Mouse (Mus musculus) kidney, adult 2 months (tissue): ENCODE data around the gene Batf. TPM values are rescaled to one million over a fixed set of nuclear protein-coding genes. Genes with fewer than 3 reads are reported as not detected.

ENCODE experiments used
- DNase-seq: peaks from one replicate; pipeline ENCODE4 v3.0.0; 2021
- H3K27ac ChIP-seq: fragments of 200-500 bp; 2 replicates; pipeline ENCODE4 v1.5.1; 2012; ENCODE audit warnings: low read depth, low read length, control low read depth, inconsistent platforms; ENCODE audit not compliant: insufficient read depth
- H3K27me3 ChIP-seq: fragments of 200-500 bp; replicated peaks from 2 replicates; pipeline ENCODE4 v1.6.1; 2012; ENCODE audit warnings: mild to moderate bottlenecking, moderate library complexity, low read length, inconsistent platforms; ENCODE audit not compliant: control insufficient read depth, insufficient read depth
- H3K36me3 ChIP-seq: fragments of 200-500 bp; 2 replicates; pipeline ENCODE4 v1.6.1; 2012; ENCODE audit warnings: mild to moderate bottlenecking, moderate library complexity, low read length, inconsistent platforms; ENCODE audit not compliant: control insufficient read depth, insufficient read depth
- H3K4me1 ChIP-seq: fragments of 200-500 bp; 2 replicates; pipeline ENCODE4 v1.6.1; 2011; ENCODE audit warnings: low read length; ENCODE audit not compliant: control insufficient read depth, insufficient read depth
- H3K4me3 ChIP-seq: fragments of 200-500 bp; 2 replicates; pipeline ENCODE4 v1.5.1; 2011; ENCODE audit warnings: mild to moderate bottlenecking, low read depth, low read length, control low read depth; ENCODE audit not compliant: insufficient read depth
- CTCF ChIP-seq: fragments of 200-500 bp; conservative IDR thresholded peaks from 2 replicates; pipeline ENCODE4 v1.5.1; 2011; ENCODE audit warnings: low read depth, mild to moderate bottlenecking, control low read depth, low read length, moderate library complexity, mixed read lengths; ENCODE audit not compliant: insufficient read depth, insufficient read length
- POLR2A ChIP-seq: fragments of 200-500 bp; IDR thresholded peaks from one replicate; pipeline ENCODE4 v1.6.1; 2011; ENCODE audit warnings: low read depth, low read length, control low read depth
- WGBS: fragments of 180-500 bp; shearing (Covaris S2); methylation state at CpG from one replicate; pipeline ENCODE4 v1.1.7; 2018; 5-methylcytosine and 5-hydroxymethylcytosine counted together
- polyA plus RNA-seq: library from polyadenylated mRNA; depleted of rRNA; stranded (reverse); fragments of >200 nt; gene quantifications from 2 replicates; pipeline ENCODE4 v1.2.3, GENCODE M21; 2012

The Batf gene
- polyA plus RNA-seq, 1 experiment: 2.0 TPM

DNA sequence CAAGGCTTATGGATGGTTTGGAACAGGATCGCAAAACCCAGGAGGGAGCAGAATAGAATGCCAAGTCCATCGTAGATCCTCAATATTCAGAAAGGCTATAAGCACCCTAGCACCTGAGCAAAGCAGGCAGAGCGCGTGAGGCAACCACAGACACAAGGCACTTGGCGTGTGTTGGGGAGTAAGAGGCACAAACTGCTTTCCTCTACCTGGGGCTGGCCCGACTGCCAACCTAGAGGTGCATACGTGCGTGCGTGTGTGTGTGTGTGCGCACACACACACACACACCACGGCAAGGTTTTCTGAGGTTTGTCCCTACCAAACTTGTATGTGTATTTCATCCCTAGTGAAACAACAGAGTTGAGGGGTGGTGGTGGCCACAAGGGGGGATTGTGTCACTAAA lies 20.9 kb downstream of the Batf start:
- no peaks in the 10 kb centered on the region for H3K27me3 ChIP-seq
- H3K4me1 ChIP-seq: 0 out of 2 replicates have a peak, but pooled peaks cover 3% of the 10 kb centered on the region
- H3K27ac ChIP-seq: no peak overlapping the region
- no peak for TF ChIP-seq CTCF
- no peak for TF ChIP-seq POLR2A
- H3K36me3 ChIP-seq: no peaks in the 10 kb centered on the region
- 94% methylated on average over 11 of the region's 11 CpGs for WGBS
- H3K4me3 ChIP-seq: no peak overlapping the region
- DNase-seq: no peak

DNA sequence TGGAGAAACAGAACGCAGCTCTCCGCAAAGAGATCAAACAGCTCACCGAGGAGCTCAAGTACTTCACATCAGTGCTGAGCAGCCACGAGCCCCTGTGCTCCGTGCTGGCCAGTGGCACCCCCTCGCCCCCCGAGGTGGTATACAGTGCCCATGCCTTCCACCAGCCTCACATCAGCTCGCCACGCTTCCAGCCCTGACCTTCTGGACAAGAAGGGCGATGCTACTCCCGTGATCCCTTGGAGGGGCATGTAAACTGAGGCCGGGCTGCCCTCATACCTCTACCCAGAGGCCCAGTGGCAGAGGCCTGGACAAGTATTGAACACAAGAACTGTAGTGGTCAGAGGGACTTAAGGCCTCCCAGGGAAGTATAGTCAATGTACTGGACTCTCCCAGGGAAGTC lies 22.1 kb downstream of the Batf start:
- no peak for DNase-seq
- Histone ChIP-seq H3K4me1 (0 out of 2 replicates have a peak, but pooled peaks cover 3% of the 10 kb centered on the region), H3K27me3 (no peaks in the 10 kb centered on the region), H3K27ac (no peak overlapping the region), H3K4me3 (no peak overlapping the region), H3K36me3 (no peaks in the 10 kb centered on the region)
- TF ChIP-seq POLR2A (no peak), CTCF (no peak)
- 93% methylated on average over 12 of the region's 12 CpGs for WGBS

DNA sequence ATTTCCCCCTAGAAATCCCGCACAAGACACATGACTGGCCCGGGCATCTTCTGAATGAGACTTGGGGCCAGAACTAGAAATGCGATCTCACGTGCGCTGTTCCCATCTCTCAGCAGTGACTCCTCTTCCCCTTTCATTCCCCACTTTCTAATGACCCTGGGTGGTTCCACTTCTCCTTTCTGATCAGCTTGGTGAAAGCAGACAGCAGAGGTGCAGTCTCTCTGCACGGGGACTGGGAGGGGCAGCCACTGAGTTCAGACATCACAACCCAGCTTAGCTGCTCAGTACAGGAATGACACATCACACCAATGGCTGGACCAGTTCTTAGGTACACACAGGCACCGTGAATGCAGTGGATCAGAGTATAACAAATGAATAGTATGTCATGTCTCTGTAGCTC lies 24.2 kb downstream of the Batf start:
- no peak overlapping the region for H3K27ac ChIP-seq
- no peak overlapping the region for H3K4me3 ChIP-seq
- DNase-seq: no peak
- no peaks in the 10 kb centered on the region for H3K36me3 ChIP-seq
- 80% methylated on average over 7 of the region's 7 CpGs for WGBS
- H3K4me1 ChIP-seq: no peaks in the 10 kb centered on the region
- TF ChIP-seq POLR2A (no peak), CTCF (no peak)
- H3K27me3 ChIP-seq: no peaks in the 10 kb centered on the region

DNA sequence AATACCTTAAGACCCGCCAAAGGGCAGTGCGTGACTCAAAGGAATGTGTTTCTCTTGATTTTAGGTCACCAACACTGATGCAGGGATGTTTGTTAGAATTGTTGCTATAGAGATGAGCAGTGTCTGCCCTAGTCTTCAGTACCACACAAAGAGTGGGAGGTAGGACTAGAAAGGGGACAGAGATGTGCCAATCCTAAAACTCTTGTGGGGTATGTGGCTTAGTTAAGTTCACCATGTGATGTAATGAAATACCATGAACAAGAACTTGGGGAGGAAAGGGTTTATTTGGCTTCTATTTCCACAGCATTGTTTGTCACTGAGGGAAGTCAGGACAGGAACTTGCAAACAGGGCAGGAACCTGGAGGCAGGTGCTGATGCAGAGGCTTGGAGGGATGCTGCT lies 26.1 kb downstream of the Batf start:
- Histone ChIP-seq H3K4me1 (no peaks in the 10 kb centered on the region), H3K27ac (no peak overlapping the region), H3K36me3 (no peaks in the 10 kb centered on the region), H3K27me3 (no peaks in the 10 kb centered on the region), H3K4me3 (no peak overlapping the region)
- TF ChIP-seq POLR2A (no peak), CTCF (no peak)
- 89% methylated on average over 2 of the region's 2 CpGs for WGBS
- DNase-seq: no peak

DNA sequence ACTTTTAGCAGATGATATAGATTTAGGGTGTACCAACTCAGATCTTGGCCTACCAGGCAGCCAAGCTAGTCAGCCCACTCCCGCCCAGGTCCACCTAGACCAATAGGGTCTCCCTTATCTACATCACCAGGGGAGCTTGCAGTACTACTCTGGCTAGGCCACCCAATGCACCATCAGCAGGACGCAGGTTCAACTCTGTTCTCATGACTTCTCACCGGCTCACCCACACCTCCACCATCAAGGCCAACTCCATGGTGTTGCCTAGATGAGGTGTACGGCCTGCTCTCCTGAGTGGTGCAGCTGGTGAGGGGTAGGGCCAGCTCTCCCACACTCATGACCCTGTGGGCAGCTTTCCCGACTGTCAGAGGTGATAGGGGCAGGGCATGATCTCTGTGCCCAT lies 27.7 kb downstream of the Batf start:
- no peak overlapping the region for H3K27ac ChIP-seq
- TF ChIP-seq POLR2A (no peak), CTCF (no peak)
- no peaks in the 10 kb centered on the region for H3K4me1 ChIP-seq
- no peak overlapping the region for H3K4me3 ChIP-seq
- 95% methylated on average over 5 of the region's 5 CpGs for WGBS
- H3K36me3 ChIP-seq: no peaks in the 10 kb centered on the region
- DNase-seq: no peak
- H3K27me3 ChIP-seq: no peaks in the 10 kb centered on the region

DNA sequence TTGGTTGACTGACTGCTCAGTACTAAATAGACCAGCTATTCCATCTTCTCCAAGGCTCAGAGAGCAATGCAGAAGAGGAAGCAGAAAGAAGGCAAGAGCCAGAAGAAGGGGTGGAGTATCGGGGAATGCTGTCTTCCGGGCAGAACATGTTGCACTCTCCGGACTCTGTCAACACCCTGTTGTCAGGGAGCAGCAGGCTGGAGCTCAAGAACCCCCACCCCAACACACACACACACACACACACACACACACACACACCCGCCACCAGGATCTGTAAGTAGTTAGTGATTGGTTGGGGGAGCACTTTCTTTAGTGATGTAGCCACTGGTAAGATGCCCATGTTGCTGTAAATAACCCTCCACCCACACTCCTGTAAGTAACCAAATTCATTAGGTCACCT lies 38.8 kb downstream of the Batf start:
- Histone ChIP-seq H3K27ac (no peak overlapping the region), H3K4me1 (no peaks in the 10 kb centered on the region), H3K4me3 (no peak overlapping the region), H3K27me3 (no peaks in the 10 kb centered on the region; the same call in 1 of the 2 replicates), H3K36me3 (no peaks in the 10 kb centered on the region)
- 83% methylated on average over 4 of the region's 4 CpGs for WGBS
- TF ChIP-seq CTCF (no peak), POLR2A (no peak)
- DNase-seq: no peak

DNA sequence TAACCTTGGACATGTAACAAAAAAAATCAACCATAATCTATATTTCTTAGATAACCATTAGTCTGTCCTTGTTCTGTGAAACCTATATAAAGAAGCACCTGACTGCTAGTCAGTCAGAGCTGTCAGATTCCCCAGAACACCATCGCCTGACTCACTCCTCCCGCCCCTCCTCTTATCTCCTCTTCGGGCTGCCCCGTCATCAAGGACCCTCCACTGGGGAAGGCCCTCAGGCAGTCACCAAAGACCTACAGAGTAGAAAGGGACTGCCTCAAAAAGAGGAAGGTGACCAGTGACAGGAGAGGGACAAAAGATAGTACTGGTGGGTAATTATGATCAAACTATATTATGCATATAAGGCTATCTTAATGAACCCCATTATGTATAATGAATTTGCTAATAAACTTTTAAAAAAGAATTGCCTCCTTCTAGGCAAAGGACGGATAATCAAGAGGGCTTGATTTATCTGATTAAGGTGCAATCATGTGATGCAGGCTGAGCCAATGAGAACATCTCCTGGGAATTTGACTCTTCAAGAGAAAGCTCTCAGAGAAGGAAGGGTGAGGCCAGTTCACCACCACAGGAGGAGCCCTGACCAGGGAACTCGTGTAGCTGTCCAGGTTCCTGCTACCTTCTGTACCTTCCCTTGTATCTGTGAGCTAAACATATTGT lies 40.4 kb downstream of the Batf start:
- no peak for TF ChIP-seq CTCF
- TF ChIP-seq POLR2A: no peak
- 67% methylated on average over 6 of the region's 6 CpGs for WGBS
- Histone ChIP-seq H3K4me3 (no peak overlapping the region), H3K36me3 (no peaks in the 10 kb centered on the region), H3K27ac (no peak overlapping the region), H3K27me3 (no peaks in the 10 kb centered on the region), H3K4me1 (no peaks in the 10 kb centered on the region)
- DNase-seq: no peak

DNA sequence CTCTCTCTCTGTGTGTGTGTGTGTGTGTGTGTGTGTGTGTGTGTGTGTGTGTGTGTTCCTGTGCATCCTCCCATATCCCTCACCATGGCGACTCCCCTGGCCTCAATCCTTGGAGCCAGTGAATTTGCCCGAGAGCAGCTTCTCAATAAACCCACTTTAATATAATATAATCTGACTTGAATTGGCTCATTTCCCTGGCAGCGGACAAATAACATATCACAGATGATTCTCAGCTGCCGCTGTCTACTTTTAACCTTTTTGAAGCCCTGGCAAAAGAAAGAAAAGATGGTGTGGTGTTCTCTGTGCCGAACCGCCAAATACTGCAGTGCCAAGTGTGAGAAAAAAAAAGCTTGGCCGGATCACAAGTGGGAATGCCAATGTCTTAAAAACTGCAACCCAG lies 41.7 kb downstream of the Batf start:
- no peak overlapping the region for H3K4me3 ChIP-seq
- no peaks in the 10 kb centered on the region for H3K4me1 ChIP-seq
- TF ChIP-seq CTCF (no peak), POLR2A (no peak)
- H3K27ac ChIP-seq: no peak overlapping the region
- no peaks in the 10 kb centered on the region for H3K36me3 ChIP-seq
- H3K27me3 ChIP-seq: no peaks in the 10 kb centered on the region
- DNase-seq: no peak
- WGBS: 71% methylated on average over 7 of the region's 7 CpGs
